Mouse (Mus musculus) heart, adult 2 months (tissue): Measurements from ENCODE around the gene Hivep2.

Experiments used
- CTCF ChIP-seq: fragments of 200-600 bp; IDR thresholded peaks from 2 replicates; pipeline ENCODE4 v1.8.1; 2022; ENCODE audit warnings: antibody characterized with exemption, mild to moderate bottlenecking, moderate library complexity
- EP300 ChIP-seq: fragments of 200-500 bp; IDR thresholded peaks from 2 replicates; pipeline ENCODE4 v1.6.1; 2011; ENCODE audit warnings: low read depth, low read length, control low read depth; ENCODE audit not compliant: insufficient read depth
- POLR2A ChIP-seq: fragments of 200-500 bp; IDR thresholded peaks from 2 replicates; pipeline ENCODE4 v1.6.1; 2011; ENCODE audit warnings: mild to moderate bottlenecking, low read depth, low read length, control low read depth; ENCODE audit not compliant: insufficient read depth

GRCm38 (mm10) chr10:14132061-14132460, 166.2 kb downstream of the Hivep2 start:
- TF ChIP-seq EP300 (no peak), POLR2A (no peak), CTCF (no peak)
